Mouse (Mus musculus) testis, adult 2 months (tissue): Measurements from ENCODE around the gene Fam173a. TPM values are rescaled to one million over a fixed set of nuclear protein-coding genes. Genes with fewer than 3 reads are reported as not detected.
A peak's percentile ranks its signal among the peaks of the same experiment; 100 is the strongest.

Experiments used
- H3K27ac ChIP-seq: fragments of 200-500 bp; 2 replicates; pipeline ENCODE4 v1.5.1; 2012; ENCODE audit warnings: low read depth, low read length; ENCODE audit not compliant: control insufficient read depth, insufficient read depth
- H3K27me3 ChIP-seq: fragments of 200-500 bp; 2 replicates; pipeline ENCODE4 v1.6.1; 2012; ENCODE audit warnings: mild to moderate bottlenecking, low read length, moderate library complexity; ENCODE audit not compliant: control insufficient read depth, insufficient read depth
- H3K36me3 ChIP-seq: fragments of 200-500 bp; 2 replicates; pipeline ENCODE4 v1.6.1; 2012; ENCODE audit warnings: mild to moderate bottlenecking, low read length; ENCODE audit not compliant: control insufficient read depth, insufficient read depth
- H3K4me1 ChIP-seq: fragments of 200-500 bp; 2 replicates; pipeline ENCODE4 v1.6.1; 2012; ENCODE audit warnings: low read length; ENCODE audit not compliant: control insufficient read depth, insufficient read depth
- H3K4me3 ChIP-seq: fragments of 200-500 bp; 2 replicates; pipeline ENCODE4 v1.5.1; 2012; ENCODE audit warnings: low read depth, mild to moderate bottlenecking, low read length, moderate library complexity, mixed read lengths; ENCODE audit not compliant: control insufficient read depth
- CTCF ChIP-seq: fragments of 200-500 bp; IDR thresholded peaks from 2 replicates; pipeline ENCODE4 v1.5.1; 2012; ENCODE audit warnings: low read depth, mild to moderate bottlenecking, inconsistent platforms, low read length, moderate library complexity; ENCODE audit not compliant: control insufficient read depth, insufficient read depth, insufficient replicate concordance
- POLR2A ChIP-seq: fragments of 200-500 bp; IDR thresholded peaks from 2 replicates; pipeline ENCODE4 v1.6.1; 2012; ENCODE audit warnings: low read depth, mild to moderate bottlenecking, inconsistent platforms, low read length, moderate library complexity; ENCODE audit not compliant: control insufficient read depth
- polyA plus RNA-seq: library from polyadenylated mRNA; depleted of rRNA; stranded (reverse); fragments of >200 nt; gene quantifications from 2 replicates; pipeline ENCODE4 v1.2.3, GENCODE M21; 2012

Gene Fam173a
- polyA plus RNA-seq, 1 experiment, result 49.8 TPM

- Histone ChIP-seq H3K36me3 (no peaks in the 10 kb centered on the region), H3K27ac (peak overlapping the region; percentile 80), H3K4me3 (peak overlapping the region; percentile 93), H3K27me3 (no peaks in the 10 kb centered on the region), H3K4me1 (peaks cover 21% of the 10 kb centered on the region)
- TF ChIP-seq CTCF, result no peak
- TF ChIP-seq POLR2A, result peak; percentile 58
Measured at GRCm38 (mm10) chr17:25791843-25792527, 716 bp downstream of the Fam173a start.

GRCm38 (mm10) chr17:25791320-25791842 is 1.3 kb downstream of the Fam173a start:
- Histone ChIP-seq H3K4me3 (peak overlapping the region; percentile 93), H3K36me3 (no peaks in the 10 kb centered on the region), H3K27ac (peak overlapping the region; percentile 80; the same call in 1 of the 2 replicates), H3K27me3 (no peaks in the 10 kb centered on the region), H3K4me1 (peaks cover 19% of the 10 kb centered on the region)
- TF ChIP-seq POLR2A (no peak), CTCF (no peak)

- TF ChIP-seq CTCF (no peak), POLR2A (no peak)
- H3K27me3 ChIP-seq, result no peaks in the 10 kb centered on the region
- H3K4me1 ChIP-seq, result peaks cover 16% of the 10 kb centered on the region
- no peak overlapping the region for H3K4me3 ChIP-seq
- H3K36me3 ChIP-seq, result peaks cover 3% of the 10 kb centered on the region
- no peak overlapping the region for H3K27ac ChIP-seq
Measured at GRCm38 (mm10) chr17:25786781-25787504, 5.8 kb downstream of the Fam173a start.

GRCm38 (mm10) chr17:25786280-25786679 is 6.4 kb downstream of the Fam173a start, which contains the start of gene Ccdc78:
Gene Ccdc78, plus strand, starts transcription at chr17:25786580.
- Histone ChIP-seq H3K4me1 (peaks cover 12% of the 10 kb centered on the region), H3K4me3 (peak within 1 kb of the TSS; percentile 87), H3K27me3 (no peaks in the 10 kb centered on the region), H3K36me3 (peaks cover 3% of the 10 kb centered on the region), H3K27ac (peak within 1 kb of the TSS; percentile 71)
- TF ChIP-seq CTCF (no peak), POLR2A (no peak)

- TF ChIP-seq POLR2A (peak; percentile 86; the same call in 1 of the 2 replicates), CTCF (0 out of 2 replicates have a peak, but pooled peaks have one; percentile 7)
- H3K36me3 ChIP-seq, result peaks cover 3% of the 10 kb centered on the region
- H3K27ac ChIP-seq, result peak within 1 kb of the TSS; percentile 71
- H3K27me3 ChIP-seq, result no peaks in the 10 kb centered on the region
- H3K4me3 ChIP-seq, result peak within 1 kb of the TSS; percentile 87
- peaks cover 11% of the 10 kb centered on the region for H3K4me1 ChIP-seq
Measured at GRCm38 (mm10) chr17:25785281-25785745, 7.4 kb downstream of the Fam173a start, which contains the start of gene Haghl. Gene Haghl, minus strand, starts transcription at chr17:25785673.

- TF ChIP-seq CTCF (no peak), POLR2A (no peak)
- peaks cover 3% of the 10 kb centered on the region for H3K36me3 ChIP-seq
- no peak overlapping the region for H3K27ac ChIP-seq
- H3K27me3 ChIP-seq, result no peaks in the 10 kb centered on the region
- H3K4me3 ChIP-seq, result no peak overlapping the region
- peaks cover 11% of the 10 kb centered on the region for H3K4me1 ChIP-seq
Measured at GRCm38 (mm10) chr17:25783861-25784574, 8.7 kb downstream of the Fam173a start.

GRCm38 (mm10) chr17:25783086-25783485 is 9.6 kb downstream of the Fam173a start:
- no peak overlapping the region for H3K27ac ChIP-seq
- no peaks in the 10 kb centered on the region for H3K27me3 ChIP-seq
- TF ChIP-seq CTCF (no peak), POLR2A (no peak)
- peaks cover 11% of the 10 kb centered on the region for H3K4me1 ChIP-seq
- peaks cover 3% of the 10 kb centered on the region for H3K36me3 ChIP-seq
- H3K4me3 ChIP-seq, result no peak overlapping the region
